Mouse (Mus musculus): Measurements from ENCODE around the gene Foxn3. TPM values are rescaled to one million over a fixed set of nuclear protein-coding genes. Genes with fewer than 3 reads are reported as not detected.

Gene Foxn3
- polyA plus RNA-seq, 1 experiment from 2014 or later, result 86.3 TPM

GRCm38 (mm10) chr12:99375878-99376454 lies 187.4 kb downstream of the Foxn3 start:
- ATAC-seq (ENCODE audit: low read depth), result peak; percentile 61; the same call in 1 of the 2 replicates

DNA sequence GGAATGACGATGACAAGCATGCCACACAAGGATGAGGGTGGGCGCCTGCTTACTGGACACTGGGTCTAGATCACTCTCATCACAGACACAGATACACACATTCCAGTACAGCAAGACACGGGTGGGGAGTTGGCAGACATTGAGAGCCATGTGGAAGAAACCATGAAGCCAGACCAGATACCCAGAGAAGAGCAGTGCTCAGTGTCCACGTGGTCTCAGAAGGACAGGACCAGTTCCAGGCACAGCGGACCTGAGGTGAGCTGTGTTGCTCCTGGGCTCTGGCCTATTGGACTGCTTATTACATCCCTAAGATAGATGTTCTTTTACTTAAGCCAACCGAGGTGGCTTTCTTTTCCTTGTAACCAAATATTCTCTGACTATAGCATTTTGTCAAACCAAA lies 188.0 kb downstream of the Foxn3 start:
- H3K27ac ChIP-seq (replicated peaks; ENCODE audit: low read depth, low read length), result no peak overlapping the region
- no peaks in the 10 kb centered on the region for H3K27me3 ChIP-seq (replicated peaks; ENCODE audit: control insufficient read depth, insufficient read depth, low read length)
- no peaks in the 10 kb centered on the region for H3K9me3 ChIP-seq (ENCODE audit: control insufficient read depth, low read length)
- WGBS, result 88% methylated on average over 6 of the region's 6 CpGs
- ATAC-seq (ENCODE audit: low read depth) (no peak), DNase-seq (ENCODE audit: low spot score) (no peak)
- no peak overlapping the region for H3K4me3 ChIP-seq (ENCODE audit: low read depth, low read length)
- 0 out of 2 replicates have a peak, but pooled peaks cover 3% of the 10 kb centered on the region for H3K4me1 ChIP-seq (ENCODE audit: control insufficient read depth, insufficient read depth, low read length)
- H3K9ac ChIP-seq (ENCODE audit: low read depth, low read length), result no peak overlapping the region
- H3K4me2 ChIP-seq (ENCODE audit: low read depth, low read length), result no peak overlapping the region
- 0 out of 2 replicates have a peak, but pooled peaks cover 17% of the 10 kb centered on the region for H3K36me3 ChIP-seq (ENCODE audit: control insufficient read depth, insufficient read depth, low read length)

More at GRCm38 (mm10) chr12:99375878-99376454, 187.4 kb downstream of the Foxn3 start:
- H3K9me3 ChIP-seq (ENCODE audit: control insufficient read depth, low read length), result no peaks in the 10 kb centered on the region
- 0 out of 2 replicates have a peak, but pooled peaks cover 17% of the 10 kb centered on the region for H3K36me3 ChIP-seq (ENCODE audit: control insufficient read depth, insufficient read depth, low read length)
- no peak overlapping the region for H3K9ac ChIP-seq (ENCODE audit: low read depth, low read length)
- H3K4me3 ChIP-seq (ENCODE audit: low read depth, low read length), result no peak overlapping the region
- 0 out of 2 replicates have a peak, but pooled peaks cover 3% of the 10 kb centered on the region for H3K4me1 ChIP-seq (ENCODE audit: control insufficient read depth, insufficient read depth, low read length)
- no peaks in the 10 kb centered on the region for H3K27me3 ChIP-seq (replicated peaks; ENCODE audit: control insufficient read depth, insufficient read depth, low read length)
- WGBS, result 84% methylated on average over 8 of the region's 8 CpGs
- peak; percentile 22 for DNase-seq (ENCODE audit: low spot score)
- H3K4me2 ChIP-seq (ENCODE audit: low read depth, low read length), result no peak overlapping the region
- H3K27ac ChIP-seq (replicated peaks; ENCODE audit: low read depth, low read length), result no peak overlapping the region

DNA sequence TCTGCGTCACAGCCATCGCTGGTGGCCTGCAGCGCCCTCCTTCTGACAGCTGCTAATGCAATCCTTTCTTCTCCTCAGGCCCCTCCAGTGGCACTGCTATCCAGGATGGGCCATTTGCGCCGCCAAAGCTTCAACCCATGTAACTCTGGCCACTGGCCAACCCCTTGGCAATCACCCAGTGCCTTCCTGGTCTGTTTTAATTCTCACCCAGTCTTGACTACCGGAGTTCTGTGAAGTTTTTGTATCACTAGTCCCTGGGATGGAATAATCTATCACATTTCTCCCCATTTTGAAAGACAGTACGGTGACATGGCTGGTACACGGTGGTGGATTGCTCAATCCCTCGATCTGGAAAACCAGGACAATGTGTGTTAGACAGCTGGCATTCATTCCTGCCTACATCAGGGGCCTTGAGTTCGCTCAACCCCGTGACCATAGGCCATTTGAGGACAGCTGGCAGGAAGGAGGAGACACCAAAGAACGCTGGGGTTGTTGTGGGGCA lies 189.2 kb downstream of the Foxn3 start:
- H3K9ac ChIP-seq (ENCODE audit: low read depth, low read length), result no peak overlapping the region
- no peak overlapping the region for H3K4me2 ChIP-seq (ENCODE audit: low read depth, low read length)
- WGBS, result 77% methylated on average over 12 of the region's 12 CpGs
- H3K4me3 ChIP-seq (ENCODE audit: low read depth, low read length), result no peak overlapping the region
- H3K27ac ChIP-seq (replicated peaks; ENCODE audit: low read depth, low read length), result no peak overlapping the region
- peak; percentile 17 for DNase-seq (ENCODE audit: low spot score)
- H3K9me3 ChIP-seq (ENCODE audit: control insufficient read depth, low read length), result no peaks in the 10 kb centered on the region
- H3K36me3 ChIP-seq (ENCODE audit: control insufficient read depth, insufficient read depth, low read length), result 0 out of 2 replicates have a peak, but pooled peaks cover 17% of the 10 kb centered on the region
- 0 out of 2 replicates have a peak, but pooled peaks cover 3% of the 10 kb centered on the region for H3K4me1 ChIP-seq (ENCODE audit: control insufficient read depth, insufficient read depth, low read length)
- no peaks in the 10 kb centered on the region for H3K27me3 ChIP-seq (replicated peaks; ENCODE audit: control insufficient read depth, insufficient read depth, low read length)
- peak; percentile 62; the same call in 1 of the 2 replicates for ATAC-seq (ENCODE audit: low read depth)

DNA sequence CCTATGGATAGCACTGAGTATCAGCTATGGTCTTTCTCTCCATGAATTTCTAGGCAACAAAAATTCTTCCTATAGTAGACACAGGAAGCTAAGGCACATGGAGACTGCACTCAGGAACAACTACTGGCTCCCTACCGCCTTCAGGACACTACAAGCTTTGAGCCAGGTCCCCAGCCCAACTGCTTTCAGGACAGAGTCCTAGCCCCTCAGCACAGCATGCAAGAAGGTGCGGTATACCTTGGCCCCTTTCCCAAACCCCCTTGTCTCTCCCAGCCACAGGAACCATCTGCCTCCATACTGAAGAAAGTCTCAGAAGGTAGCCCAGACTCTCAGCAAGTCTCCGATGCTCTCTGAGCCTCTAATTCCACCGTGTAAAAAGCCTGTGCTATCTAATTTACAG lies 189.8 kb downstream of the Foxn3 start:
- Histone ChIP-seq H3K27me3 (replicated peaks; ENCODE audit: control insufficient read depth, insufficient read depth, low read length) (no peaks in the 10 kb centered on the region), H3K4me3 (ENCODE audit: low read depth, low read length) (no peak overlapping the region), H3K9ac (ENCODE audit: low read depth, low read length) (no peak overlapping the region), H3K9me3 (ENCODE audit: control insufficient read depth, low read length) (no peaks in the 10 kb centered on the region), H3K4me1 (ENCODE audit: control insufficient read depth, insufficient read depth, low read length) (0 out of 2 replicates have a peak, but pooled peaks cover 3% of the 10 kb centered on the region), H3K27ac (replicated peaks; ENCODE audit: low read depth, low read length) (no peak overlapping the region), H3K4me2 (ENCODE audit: low read depth, low read length) (no peak overlapping the region), H3K36me3 (ENCODE audit: control insufficient read depth, insufficient read depth, low read length) (0 out of 2 replicates have a peak, but pooled peaks cover 17% of the 10 kb centered on the region)
- ATAC-seq (ENCODE audit: low read depth) (no peak), DNase-seq (ENCODE audit: low spot score) (no peak)
- WGBS, result 79% methylated on average over 4 of the region's 4 CpGs

GRCm38 (mm10) chr12:99371500-99371899 lies 191.9 kb downstream of the Foxn3 start:
- 69% methylated on average over 5 of the region's 5 CpGs for WGBS

DNA sequence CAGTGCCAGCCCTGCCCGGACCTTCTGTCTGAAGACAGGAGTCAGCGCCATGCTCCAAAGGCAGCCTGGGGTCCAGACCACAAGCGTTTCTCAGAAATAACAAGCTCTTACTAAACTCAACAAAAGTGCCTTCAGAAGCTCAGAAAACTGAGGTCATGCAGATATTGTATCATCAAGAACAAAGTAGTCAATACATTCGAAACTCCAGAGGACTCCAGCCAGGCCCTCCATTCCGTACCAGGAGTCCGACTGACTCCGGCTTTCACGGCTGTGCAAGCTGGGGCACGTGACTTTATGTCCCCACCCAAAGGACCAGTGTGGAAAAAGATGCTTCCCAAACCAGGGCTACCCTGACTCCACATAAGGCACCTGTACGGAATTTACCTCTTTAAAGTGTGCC lies 195.1 kb downstream of the Foxn3 start:
- H3K27ac ChIP-seq (replicated peaks; ENCODE audit: low read depth, low read length), result no peak overlapping the region
- no peaks in the 10 kb centered on the region for H3K9me3 ChIP-seq (ENCODE audit: control insufficient read depth, low read length)
- 85% methylated on average over 10 of the region's 10 CpGs for WGBS
- H3K4me3 ChIP-seq (ENCODE audit: low read depth, low read length), result no peak overlapping the region
- H3K4me2 ChIP-seq (ENCODE audit: low read depth, low read length), result no peak overlapping the region
- no peaks in the 10 kb centered on the region; the same call in 1 of the 2 replicates for H3K4me1 ChIP-seq (ENCODE audit: control insufficient read depth, insufficient read depth, low read length)
- no peak overlapping the region for H3K9ac ChIP-seq (ENCODE audit: low read depth, low read length)
- DNase-seq (ENCODE audit: low spot score), result no peak
- ATAC-seq (ENCODE audit: low read depth), result no peak
- H3K27me3 ChIP-seq (replicated peaks; ENCODE audit: control insufficient read depth, insufficient read depth, low read length), result no peaks in the 10 kb centered on the region
- H3K36me3 ChIP-seq (ENCODE audit: control insufficient read depth, insufficient read depth, low read length), result no peaks in the 10 kb centered on the region

More at GRCm38 (mm10) chr12:99371500-99371899, 191.9 kb downstream of the Foxn3 start:
- DNase-seq (ENCODE audit: low spot score) (no peak), ATAC-seq (ENCODE audit: low read depth) (no peak)
- Histone ChIP-seq H3K27me3 (replicated peaks; ENCODE audit: control insufficient read depth, insufficient read depth, low read length) (no peaks in the 10 kb centered on the region), H3K4me2 (ENCODE audit: low read depth, low read length) (no peak overlapping the region), H3K4me1 (ENCODE audit: control insufficient read depth, insufficient read depth, low read length) (no peaks in the 10 kb centered on the region), H3K27ac (replicated peaks; ENCODE audit: low read depth, low read length) (no peak overlapping the region), H3K9me3 (ENCODE audit: control insufficient read depth, low read length) (no peaks in the 10 kb centered on the region), H3K4me3 (ENCODE audit: low read depth, low read length) (no peak overlapping the region), H3K36me3 (ENCODE audit: control insufficient read depth, insufficient read depth, low read length) (0 out of 2 replicates have a peak, but pooled peaks cover 17% of the 10 kb centered on the region), H3K9ac (ENCODE audit: low read depth, low read length) (no peak overlapping the region)

DNA sequence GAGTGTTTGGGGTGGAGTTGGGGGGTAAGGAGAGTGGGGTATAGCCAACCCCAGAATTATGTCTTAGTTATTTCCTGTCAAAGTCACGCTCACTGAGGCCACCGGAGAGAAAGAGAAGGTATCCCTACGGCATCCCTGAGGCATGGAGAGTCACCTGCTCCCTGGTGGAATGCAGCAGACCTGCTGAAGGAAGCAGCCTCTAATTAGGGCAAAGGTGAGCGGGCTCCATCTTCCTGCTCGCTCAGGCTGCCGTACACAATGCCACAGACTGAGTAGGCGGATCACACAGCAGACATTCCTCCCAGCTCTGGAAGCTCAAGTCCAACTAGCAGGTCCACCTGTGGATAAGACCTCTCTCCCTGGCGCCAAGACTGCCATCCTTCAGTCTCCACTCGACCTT lies 197.4 kb downstream of the Foxn3 start:
- no peaks in the 10 kb centered on the region; the same call in 1 of the 2 replicates for H3K4me1 ChIP-seq (ENCODE audit: control insufficient read depth, insufficient read depth, low read length)
- no peak overlapping the region for H3K4me3 ChIP-seq (ENCODE audit: low read depth, low read length)
- DNase-seq (ENCODE audit: low spot score) (no peak), ATAC-seq (ENCODE audit: low read depth) (peak; percentile 30; the same call in 1 of the 2 replicates)
- H3K9me3 ChIP-seq (ENCODE audit: control insufficient read depth, low read length), result no peaks in the 10 kb centered on the region
- WGBS, result 75% methylated on average over 9 of the region's 9 CpGs
- no peaks in the 10 kb centered on the region for H3K27me3 ChIP-seq (replicated peaks; ENCODE audit: control insufficient read depth, insufficient read depth, low read length)
- H3K27ac ChIP-seq (replicated peaks; ENCODE audit: low read depth, low read length), result no peak overlapping the region
- H3K36me3 ChIP-seq (ENCODE audit: control insufficient read depth, insufficient read depth, low read length), result no peaks in the 10 kb centered on the region
- H3K4me2 ChIP-seq (ENCODE audit: low read depth, low read length), result no peak overlapping the region
- no peak overlapping the region for H3K9ac ChIP-seq (ENCODE audit: low read depth, low read length)

- Histone ChIP-seq H3K9ac (ENCODE audit: low read depth, low read length) (no peak overlapping the region), H3K4me2 (ENCODE audit: low read depth, low read length) (no peak overlapping the region), H3K4me3 (ENCODE audit: low read depth, low read length) (no peak overlapping the region), H3K27me3 (replicated peaks; ENCODE audit: control insufficient read depth, insufficient read depth, low read length) (no peaks in the 10 kb centered on the region), H3K27ac (replicated peaks; ENCODE audit: low read depth, low read length) (no peak overlapping the region), H3K36me3 (ENCODE audit: control insufficient read depth, insufficient read depth, low read length) (no peaks in the 10 kb centered on the region), H3K9me3 (ENCODE audit: control insufficient read depth, low read length) (no peaks in the 10 kb centered on the region), H3K4me1 (ENCODE audit: control insufficient read depth, insufficient read depth, low read length) (no peaks in the 10 kb centered on the region; the same call in 1 of the 2 replicates)
- 63% methylated on average over 6 of the region's 6 CpGs for WGBS
- DNase-seq (ENCODE audit: low spot score) (no peak), ATAC-seq (ENCODE audit: low read depth) (no peak)
Observed at GRCm38 (mm10) chr12:99364201-99364600, 199.2 kb downstream of the Foxn3 start.

Data from embryonic facial prominence, embryonic 14.5 days (tissue).